Mouse (Mus musculus) bone marrow macrophage, adult 2 months (primary cell): ENCODE measurements at regions not wholly inside any gene's neighbourhood (a gene's known extent, or its start where the extent isn't known, plus 50 kb on each side); places are given as distances from the start of the nearest gene placed in this dataset.
A peak's percentile ranks its signal among the peaks of the same experiment; 100 is the strongest.

ENCODE experiments used
- H3K27ac ChIP-seq: 2 replicates; pipeline ENCODE4 v1.5.1; 2012; ENCODE audit warnings: low read depth, low read length; ENCODE audit not compliant: insufficient read depth
- H3K4me1 ChIP-seq: 2 replicates; pipeline ENCODE4 v1.6.1; 2012; ENCODE audit warnings: low read length; ENCODE audit not compliant: control insufficient read depth, insufficient read depth
- H3K4me3 ChIP-seq: 2 replicates; pipeline ENCODE4 v1.5.1; 2012; ENCODE audit warnings: mild to moderate bottlenecking, low read length, moderate library complexity; ENCODE audit not compliant: insufficient read depth
- CTCF ChIP-seq: IDR thresholded peaks from 2 replicates; pipeline ENCODE4 v1.5.1; 2012; ENCODE audit warnings: low read depth, mild to moderate bottlenecking, low read length, moderate library complexity
- POLR2A ChIP-seq: IDR thresholded peaks from 2 replicates; pipeline ENCODE4 v1.6.1; 2012; ENCODE audit warnings: mild to moderate bottlenecking, low read depth, low read length, borderline replicate concordance

- TF ChIP-seq CTCF (no peak), POLR2A (no peak)
- H3K4me1 ChIP-seq: peaks cover 30% of the 10 kb centered on the region
- no peak overlapping the region for H3K27ac ChIP-seq
- no peak overlapping the region for H3K4me3 ChIP-seq
Observed at GRCm38 (mm10) chr8:125343867-125344266, 225.7 kb downstream of the Sipa1l2 start.

GRCm38 (mm10) chr8:125342521-125342920 is 227.1 kb downstream of the Sipa1l2 start:
- H3K4me3 ChIP-seq: no peak overlapping the region
- peaks cover 30% of the 10 kb centered on the region for H3K4me1 ChIP-seq
- TF ChIP-seq CTCF: no peak
- no peak for TF ChIP-seq POLR2A
- no peak overlapping the region for H3K27ac ChIP-seq

- no peak for TF ChIP-seq CTCF
- TF ChIP-seq POLR2A: no peak
- peaks cover 37% of the 10 kb centered on the region for H3K4me1 ChIP-seq
- no peak overlapping the region for H3K27ac ChIP-seq
- H3K4me3 ChIP-seq: no peak overlapping the region
Observed at GRCm38 (mm10) chr8:125341606-125342005, 228.0 kb downstream of the Sipa1l2 start.

GRCm38 (mm10) chr8:125338222-125338621 is 231.4 kb downstream of the Sipa1l2 start:
- H3K4me3 ChIP-seq: no peak overlapping the region
- H3K27ac ChIP-seq: no peak overlapping the region
- peaks cover 35% of the 10 kb centered on the region for H3K4me1 ChIP-seq
- TF ChIP-seq POLR2A: no peak
- TF ChIP-seq CTCF: no peak

GRCm38 (mm10) chr8:125337444-125338077 is 232.0 kb downstream of the Sipa1l2 start:
- Histone ChIP-seq H3K27ac (no peak overlapping the region), H3K4me1 (peaks cover 33% of the 10 kb centered on the region), H3K4me3 (no peak overlapping the region)
- no peak for TF ChIP-seq CTCF
- TF ChIP-seq POLR2A: no peak

GRCm38 (mm10) chr8:125336799-125337198 is 232.8 kb downstream of the Sipa1l2 start:
- Histone ChIP-seq H3K4me3 (no peak overlapping the region), H3K27ac (peak overlapping the region; percentile 30), H3K4me1 (peaks cover 26% of the 10 kb centered on the region)
- no peak for TF ChIP-seq CTCF
- TF ChIP-seq POLR2A: no peak

GRCm38 (mm10) chr8:125335575-125336370 is 233.8 kb downstream of the Sipa1l2 start:
- Histone ChIP-seq H3K4me3 (no peak overlapping the region), H3K27ac (no peak overlapping the region), H3K4me1 (peaks cover 19% of the 10 kb centered on the region)
- no peak for TF ChIP-seq CTCF

GRCm38 (mm10) chr8:125335171-125335570 is 234.4 kb downstream of the Sipa1l2 start:
- Histone ChIP-seq H3K27ac (no peak overlapping the region), H3K4me1 (peaks cover 19% of the 10 kb centered on the region), H3K4me3 (no peak overlapping the region)
- no peak for TF ChIP-seq CTCF
- no peak for TF ChIP-seq POLR2A

GRCm38 (mm10) chr8:125330638-125331037 is 239.0 kb downstream of the Sipa1l2 start:
- Histone ChIP-seq H3K4me3 (no peak overlapping the region), H3K4me1 (peaks cover 37% of the 10 kb centered on the region), H3K27ac (no peak overlapping the region)
- TF ChIP-seq POLR2A: no peak
- TF ChIP-seq CTCF: no peak

- no peak for TF ChIP-seq POLR2A
- TF ChIP-seq CTCF: no peak
- Histone ChIP-seq H3K27ac (peak overlapping the region; percentile 39), H3K4me3 (no peak overlapping the region), H3K4me1 (peaks cover 35% of the 10 kb centered on the region)
Observed at GRCm38 (mm10) chr8:125328650-125329049, 241.0 kb downstream of the Sipa1l2 start.
